Mouse (Mus musculus): ENCODE data around the gene Zfhx3. TPM values are rescaled to one million over a fixed set of nuclear protein-coding genes. Genes with fewer than 3 reads are reported as not detected.

The Zfhx3 gene
- polyA plus RNA-seq, 2 experiments from 2014 or later = 0.58 TPM; not detected in 1

- ATAC-seq = no peak
These were observed 158.7 kb downstream of the Zfhx3 start for GRCm38 (mm10) chr8:108101131-108101530.

- ATAC-seq = no peak
These were observed 159.8 kb downstream of the Zfhx3 start for GRCm38 (mm10) chr8:108101978-108102865.

GRCm38 (mm10) chr8:108104471-108105098 lies 162.1 kb downstream of the Zfhx3 start:
- ATAC-seq = no peak

- ATAC-seq = no peak
These were observed 182.6 kb downstream of the Zfhx3 start for GRCm38 (mm10) chr8:108125053-108125452.

GRCm38 (mm10) chr8:108125491-108125890 lies 183.0 kb downstream of the Zfhx3 start:
- no peak for ATAC-seq

- ATAC-seq = no peak
These were observed 204.1 kb downstream of the Zfhx3 start for GRCm38 (mm10) chr8:108146536-108146935.

- ATAC-seq = no peak
These were observed 206.3 kb downstream of the Zfhx3 start for GRCm38 (mm10) chr8:108148599-108149249.

- ATAC-seq = no peak
These were observed 228.4 kb downstream of the Zfhx3 start for GRCm38 (mm10) chr8:108170804-108171203.

GRCm38 (mm10) chr8:108183296-108183695 lies 240.9 kb downstream of the Zfhx3 start:
- no peak for ATAC-seq

GRCm38 (mm10) chr8:108183948-108184347 lies 241.5 kb downstream of the Zfhx3 start:
- no peak for ATAC-seq

GRCm38 (mm10) chr8:108186289-108186688 lies 243.8 kb downstream of the Zfhx3 start:
- no peak for ATAC-seq

- no peak for ATAC-seq
These were observed 245.6 kb downstream of the Zfhx3 start for GRCm38 (mm10) chr8:108188044-108188443.

GRCm38 (mm10) chr8:108194571-108194970 lies 252.1 kb downstream of the Zfhx3 start:
- no peak for ATAC-seq

- ATAC-seq = no peak
These were observed 272.6 kb downstream of the Zfhx3 start for GRCm38 (mm10) chr8:108215026-108215425.

- ATAC-seq = no peak
These were observed 275.9 kb downstream of the Zfhx3 start for GRCm38 (mm10) chr8:108218171-108218840.

- ATAC-seq = no peak
These were observed 278.1 kb downstream of the Zfhx3 start for GRCm38 (mm10) chr8:108220511-108220910.

- ATAC-seq = no peak
These were observed 279.6 kb downstream of the Zfhx3 start for GRCm38 (mm10) chr8:108222091-108222490.

GRCm38 (mm10) chr8:108232326-108232725 lies 289.9 kb downstream of the Zfhx3 start:
- no peak for ATAC-seq

- ATAC-seq = no peak
These were observed 292.0 kb downstream of the Zfhx3 start for GRCm38 (mm10) chr8:108234481-108234880.

- ATAC-seq = no peak
These were observed 294.3 kb downstream of the Zfhx3 start for GRCm38 (mm10) chr8:108236715-108237114.

GRCm38 (mm10) chr8:108239531-108239930 lies 297.1 kb downstream of the Zfhx3 start:
- no peak for ATAC-seq

- no peak for ATAC-seq
These were observed 298.7 kb downstream of the Zfhx3 start for GRCm38 (mm10) chr8:108241041-108241690.

Data from activated CD4-positive, CD25-positive, alpha-beta regulatory T cell, adult 4 months (primary cell).